Mouse (Mus musculus) kidney, adult 8-10 months (tissue): ENCODE measurements around the gene Pde5a.

Experiments
- DNase-seq, 2 experiments: peaks; one replicate each; pipeline ENCODE4 v3.0.0; 2022

Pde5a gene

DNA sequence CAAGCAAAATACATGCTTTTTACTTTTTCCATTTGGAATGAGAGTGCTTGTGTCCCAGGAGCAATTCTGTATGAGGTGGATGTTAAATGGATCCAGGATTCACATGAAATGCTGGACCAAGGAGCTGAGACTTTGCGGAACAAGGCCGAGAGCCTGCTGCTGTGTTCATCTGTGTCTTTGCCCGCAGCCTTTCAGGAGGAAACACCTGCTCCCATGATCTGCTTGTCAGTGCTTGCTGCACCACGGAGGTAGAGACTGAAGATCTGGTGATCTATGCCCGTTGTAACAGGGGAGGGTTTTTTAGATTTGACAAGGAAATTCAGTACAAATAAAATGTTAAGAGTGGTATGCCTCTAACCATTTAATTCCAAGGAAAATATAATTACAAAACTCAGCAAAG, 39.1 kb downstream of the Pde5a start:
- DNase-seq: no peak

DNA sequence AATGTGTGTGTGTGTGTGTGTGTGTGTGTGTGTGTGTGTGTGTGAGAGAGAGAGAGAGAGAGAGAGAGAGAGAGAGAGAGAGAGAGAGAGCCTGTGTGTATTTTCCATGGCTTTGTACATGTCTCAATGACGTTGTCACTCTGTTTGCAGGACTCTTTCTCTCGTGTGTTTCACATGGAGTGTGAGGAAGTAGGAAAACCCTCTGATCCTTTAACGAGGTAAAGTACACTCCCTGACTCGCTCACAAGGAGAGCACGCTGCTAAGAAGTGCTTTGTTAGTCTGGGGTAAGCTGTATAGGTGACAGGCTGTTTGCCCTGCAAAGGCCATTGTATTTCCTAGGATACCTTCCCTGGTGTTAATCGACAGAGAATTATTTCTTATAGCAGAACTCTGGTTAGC, 52.7 kb downstream of the Pde5a start:
- no peak for DNase-seq

DNA sequence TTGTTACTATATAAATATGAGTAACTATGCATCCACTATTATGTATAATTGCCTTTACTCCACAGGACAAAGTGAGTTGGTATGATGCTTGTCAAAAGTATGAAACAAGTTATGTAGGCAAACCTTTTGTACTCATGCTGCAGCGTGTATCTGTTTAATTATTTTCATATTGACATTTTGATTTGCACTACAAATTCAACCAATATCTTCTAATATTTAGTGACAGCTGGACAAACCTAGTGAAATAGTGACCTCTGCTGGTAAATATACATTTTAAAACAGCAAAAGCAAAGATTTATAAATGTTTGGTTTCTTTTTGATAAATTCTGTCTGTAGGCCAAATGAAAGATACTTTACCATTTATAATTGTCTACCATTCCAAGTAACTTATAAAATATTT, 55.5 kb downstream of the Pde5a start:
- DNase-seq: no peak

DNA sequence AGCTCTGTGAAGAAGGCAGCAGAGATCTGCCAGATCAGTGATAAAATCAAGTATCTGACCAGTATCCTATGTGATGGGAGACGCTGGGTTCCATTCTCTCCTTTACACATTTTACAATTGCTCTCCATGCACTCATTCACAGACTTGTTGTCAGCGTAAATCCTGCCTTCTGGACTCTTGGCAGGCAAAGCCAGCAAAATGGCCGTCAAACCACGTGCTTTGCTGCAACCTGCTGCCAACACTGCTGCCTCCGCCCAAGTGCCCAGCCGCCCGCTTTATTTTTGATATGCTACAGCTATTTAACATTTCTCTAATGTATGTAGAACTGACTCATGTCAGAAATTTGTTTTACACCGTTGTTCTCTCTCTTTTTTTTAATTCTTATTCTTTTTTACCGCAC, 59.6 kb downstream of the Pde5a start:
- no peak for DNase-seq

DNA sequence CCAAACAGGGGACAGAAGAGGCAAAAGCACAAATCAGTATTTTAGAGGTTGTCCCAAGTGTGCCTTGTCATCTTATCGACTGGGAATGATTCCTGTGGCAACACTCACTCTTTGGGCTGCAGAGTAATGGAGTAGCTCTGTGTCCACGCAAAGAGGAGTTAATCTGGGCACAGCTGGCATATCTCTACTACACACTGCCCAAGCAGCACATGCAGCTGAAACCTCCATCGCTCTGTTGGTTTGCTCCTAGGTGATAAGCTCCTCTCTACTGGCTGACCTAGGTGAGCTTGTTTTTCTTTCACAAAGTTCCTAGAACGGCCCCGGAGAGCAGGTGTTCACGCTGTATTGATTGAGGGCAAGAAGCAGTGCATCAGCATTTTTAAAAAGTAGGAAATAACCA, 60.8 kb downstream of the Pde5a start:
- no peak for DNase-seq

DNA sequence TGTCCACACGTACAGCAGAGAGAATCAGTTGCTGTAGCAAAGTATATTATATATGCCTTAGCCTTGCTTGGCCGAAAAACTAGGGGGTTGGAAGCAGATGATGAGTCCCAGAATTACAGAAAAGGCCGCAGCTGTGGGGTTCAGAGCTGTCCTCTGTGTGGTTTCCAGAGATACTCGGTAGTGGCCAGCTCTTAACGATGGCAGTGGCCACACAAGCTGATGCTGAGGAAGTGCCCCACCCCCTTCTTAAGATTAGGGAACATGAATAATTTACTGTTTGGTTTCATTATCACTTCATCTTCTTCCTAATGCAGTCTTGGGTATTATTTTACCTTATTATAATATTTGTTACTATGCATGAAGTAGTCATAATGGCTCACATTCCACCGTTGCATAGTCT, 71.3 kb downstream of the Pde5a start:
- DNase-seq: no peak

DNA sequence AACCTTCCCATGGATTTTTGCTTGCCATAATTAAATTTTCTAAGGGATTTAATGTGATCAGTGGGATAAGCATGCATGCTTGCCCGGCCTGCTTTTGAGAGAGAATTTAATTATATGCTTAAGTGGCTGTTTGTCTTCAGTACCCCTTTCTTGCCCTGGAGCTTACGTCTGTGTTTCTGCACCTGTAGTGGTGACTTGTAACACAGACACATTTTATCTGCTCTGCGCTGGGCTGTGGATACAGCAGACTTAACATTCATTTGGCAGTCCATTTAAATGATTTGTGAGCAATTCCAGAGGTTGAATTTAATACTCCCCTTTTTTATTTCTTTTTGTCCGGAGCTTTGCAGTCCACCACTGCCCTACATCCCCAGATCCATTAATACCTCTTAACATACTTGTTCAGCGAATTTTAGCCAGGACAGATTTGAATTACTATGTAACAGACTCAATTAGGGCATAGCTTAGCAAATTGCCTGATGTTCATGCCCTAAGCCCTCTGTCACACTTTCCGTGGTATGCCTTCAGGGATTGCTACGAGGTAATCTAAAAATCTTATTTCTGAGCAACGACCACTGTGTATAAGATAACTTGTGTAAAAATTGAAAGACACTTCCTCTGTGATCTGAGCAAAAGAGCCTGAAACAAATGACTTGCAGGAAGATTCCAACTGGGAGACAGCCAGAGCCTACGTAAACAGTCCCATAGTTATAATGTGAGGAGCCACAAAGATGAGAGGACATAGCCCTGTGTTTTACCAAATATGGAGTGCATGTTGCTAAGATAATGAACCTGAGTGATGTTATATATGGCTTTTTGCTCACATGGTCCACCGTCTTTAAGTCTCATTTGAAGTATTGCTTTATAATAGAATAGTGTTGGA, 72.0 kb downstream of the Pde5a start:
- DNase-seq: no peak

DNA sequence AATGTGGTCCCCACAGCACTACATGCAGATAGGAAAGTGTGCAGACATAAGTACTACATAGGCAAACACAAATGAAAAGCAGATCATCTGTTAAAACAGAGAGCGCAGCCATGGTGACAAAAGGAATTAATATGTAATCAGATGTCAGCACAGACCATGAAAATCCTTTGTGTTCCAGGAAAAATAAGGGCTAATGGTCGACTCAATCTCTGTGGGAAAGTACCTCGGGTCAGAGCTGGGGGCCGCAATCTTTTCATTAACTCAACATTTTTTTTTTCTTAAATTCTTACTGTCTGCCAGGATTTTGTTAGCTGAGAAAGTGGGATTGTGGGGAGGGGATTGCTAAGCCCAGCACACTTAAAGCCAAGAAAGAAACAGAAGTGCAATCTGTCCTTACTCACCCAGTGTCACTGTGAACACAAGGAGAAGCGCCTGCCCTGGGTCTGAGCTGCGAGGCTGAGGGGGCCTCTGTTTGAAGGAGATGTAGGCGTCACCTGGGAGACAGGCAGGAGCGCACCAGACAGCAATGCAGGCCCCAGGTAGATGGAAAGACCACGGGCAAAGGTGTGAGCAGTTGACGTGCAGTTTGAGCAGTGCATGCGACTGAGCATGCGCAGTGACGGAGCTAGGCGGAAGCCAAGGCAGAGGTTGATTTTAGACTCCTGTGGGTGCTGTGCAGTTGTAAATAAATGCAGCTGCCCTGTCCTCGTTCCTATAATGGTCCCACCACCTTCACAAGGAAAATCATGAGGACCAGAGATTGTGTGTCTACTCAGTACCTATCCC, 72.9 kb downstream of the Pde5a start:
- DNase-seq: no peak

DNA sequence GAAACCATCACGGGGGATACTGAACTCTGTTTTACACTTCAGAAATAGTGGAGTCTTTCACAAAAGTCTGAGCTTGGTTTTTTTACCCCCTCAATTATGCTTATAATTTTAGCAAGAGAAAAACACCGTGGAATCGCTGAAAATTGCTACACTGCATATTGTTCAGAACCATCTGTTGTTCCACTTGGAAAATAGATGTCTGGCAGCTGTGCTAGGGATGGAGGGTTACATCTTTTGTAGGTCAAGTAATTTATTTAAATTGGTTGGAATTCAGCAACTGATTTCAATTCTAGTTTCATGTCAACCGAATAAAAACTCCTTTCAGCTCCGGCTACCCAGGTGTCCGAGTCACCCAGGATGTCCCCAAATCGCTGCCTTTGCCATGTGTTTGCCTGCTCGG, 78.6 kb downstream of the Pde5a start:
- DNase-seq: no peak

DNA sequence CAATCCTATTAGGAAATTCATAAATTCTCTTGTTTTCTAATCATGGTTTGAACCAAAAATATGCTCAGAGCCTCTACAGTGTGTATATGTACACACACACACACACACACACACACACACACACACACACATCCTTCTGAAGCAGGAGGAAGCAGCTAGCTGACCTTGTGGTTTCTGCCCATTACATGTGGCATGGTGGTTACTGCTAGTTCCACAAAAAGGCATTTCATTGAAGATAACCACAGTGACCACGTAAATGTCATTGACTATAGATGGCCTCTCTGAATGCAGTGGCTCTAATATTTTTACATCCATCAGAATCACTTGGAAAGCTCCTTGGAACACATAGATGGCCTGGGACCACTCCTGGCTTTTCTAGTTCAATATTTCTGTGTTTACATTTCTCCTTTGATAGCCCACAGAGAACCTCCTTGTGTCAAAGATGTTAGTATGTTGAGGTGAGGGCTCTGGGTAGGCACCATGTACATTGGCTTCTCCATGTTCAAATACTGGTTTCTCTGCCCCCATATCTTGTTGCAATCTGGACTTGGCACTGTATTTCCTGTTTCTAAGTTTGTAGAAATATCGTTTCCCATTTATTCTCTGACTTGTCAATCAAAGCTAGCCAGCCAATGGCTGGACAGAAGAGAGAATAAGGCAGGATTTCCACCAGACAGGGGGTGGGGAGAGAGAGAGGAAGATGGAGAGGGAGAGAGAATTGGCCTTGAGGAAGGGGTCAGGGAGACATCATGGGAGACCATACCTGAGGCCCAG, 81.5 kb downstream of the Pde5a start:
- no peak for DNase-seq

DNA sequence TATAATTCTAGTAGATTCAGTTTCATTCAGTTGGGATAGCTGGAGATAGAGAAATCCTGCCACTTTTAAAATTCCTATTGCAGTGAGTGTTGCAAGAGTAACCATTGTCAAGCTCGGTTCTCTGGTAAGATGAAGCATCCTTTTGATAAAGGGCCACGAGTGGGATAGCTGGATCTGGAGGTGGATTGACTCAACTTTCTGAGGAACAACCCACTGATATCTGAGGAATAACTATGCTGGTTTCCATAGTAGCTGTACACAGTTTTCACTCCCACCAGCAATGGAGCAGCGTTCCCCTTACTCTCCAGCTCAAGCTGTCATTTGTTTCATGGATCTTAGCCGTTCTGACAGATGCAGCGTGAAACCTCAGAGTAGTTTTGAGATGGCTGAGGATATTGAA, 82.2 kb downstream of the Pde5a start:
- no peak for DNase-seq

DNA sequence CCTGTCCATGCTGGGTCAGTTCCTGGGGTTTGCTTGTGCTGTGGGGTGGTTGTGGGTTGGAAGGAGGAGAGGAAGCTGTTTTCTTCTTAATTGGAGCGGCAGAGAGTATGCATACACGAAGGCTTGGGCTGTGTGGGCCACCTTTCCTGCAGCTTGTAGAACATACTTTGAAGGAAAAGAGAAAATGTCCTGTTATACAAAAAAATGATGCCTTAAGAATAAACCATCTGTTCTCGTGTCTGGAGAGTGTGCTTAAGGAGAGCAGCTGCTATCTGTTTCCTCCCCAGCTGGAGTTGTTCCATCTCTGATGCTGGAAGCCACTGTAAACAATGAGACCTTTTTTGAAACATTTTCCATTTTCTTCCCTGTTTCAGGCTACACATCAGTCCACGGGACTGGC, 85.8 kb downstream of the Pde5a start:
- DNase-seq: no peak

DNA sequence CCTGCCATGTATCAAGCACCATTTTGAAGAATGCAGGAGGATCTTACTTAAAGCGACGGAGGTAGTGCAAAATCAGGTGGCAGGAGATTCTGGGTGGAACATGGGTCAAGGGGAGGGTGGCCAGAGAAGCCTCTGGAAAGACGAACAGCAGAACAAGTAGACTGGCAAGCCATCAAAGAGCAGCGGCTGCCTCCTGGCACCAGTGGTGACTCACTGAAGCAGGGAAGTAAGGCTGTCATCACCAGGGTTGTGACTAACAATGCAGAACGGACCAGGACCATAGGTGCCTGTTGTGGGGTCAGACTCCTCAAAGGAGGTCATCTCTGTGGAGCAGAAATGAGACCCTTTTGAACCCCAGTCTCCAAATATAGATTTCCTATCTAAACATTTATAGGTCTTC, 89.5 kb downstream of the Pde5a start:
- DNase-seq: no peak

DNA sequence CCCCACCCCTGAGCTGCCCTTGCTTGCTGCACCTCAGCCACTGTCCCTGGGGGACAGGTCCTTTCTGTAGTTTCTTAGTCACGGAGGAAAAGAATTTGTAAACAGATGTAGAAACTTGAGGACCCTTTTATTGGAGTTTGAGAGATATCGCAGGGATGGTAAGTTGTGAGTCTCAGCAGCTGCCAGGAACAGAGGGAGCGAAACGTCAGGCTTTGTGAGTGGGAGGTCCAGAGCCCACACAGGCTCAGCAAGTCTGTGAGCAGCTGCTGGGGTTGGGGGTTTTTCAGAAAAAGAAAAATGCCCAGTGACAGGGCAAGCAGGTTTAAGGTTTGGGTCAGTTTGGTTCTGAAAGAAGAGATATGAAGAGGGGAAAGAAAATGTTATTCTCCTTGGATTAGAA, 92.0 kb downstream of the Pde5a start:
- DNase-seq: no peak

DNA sequence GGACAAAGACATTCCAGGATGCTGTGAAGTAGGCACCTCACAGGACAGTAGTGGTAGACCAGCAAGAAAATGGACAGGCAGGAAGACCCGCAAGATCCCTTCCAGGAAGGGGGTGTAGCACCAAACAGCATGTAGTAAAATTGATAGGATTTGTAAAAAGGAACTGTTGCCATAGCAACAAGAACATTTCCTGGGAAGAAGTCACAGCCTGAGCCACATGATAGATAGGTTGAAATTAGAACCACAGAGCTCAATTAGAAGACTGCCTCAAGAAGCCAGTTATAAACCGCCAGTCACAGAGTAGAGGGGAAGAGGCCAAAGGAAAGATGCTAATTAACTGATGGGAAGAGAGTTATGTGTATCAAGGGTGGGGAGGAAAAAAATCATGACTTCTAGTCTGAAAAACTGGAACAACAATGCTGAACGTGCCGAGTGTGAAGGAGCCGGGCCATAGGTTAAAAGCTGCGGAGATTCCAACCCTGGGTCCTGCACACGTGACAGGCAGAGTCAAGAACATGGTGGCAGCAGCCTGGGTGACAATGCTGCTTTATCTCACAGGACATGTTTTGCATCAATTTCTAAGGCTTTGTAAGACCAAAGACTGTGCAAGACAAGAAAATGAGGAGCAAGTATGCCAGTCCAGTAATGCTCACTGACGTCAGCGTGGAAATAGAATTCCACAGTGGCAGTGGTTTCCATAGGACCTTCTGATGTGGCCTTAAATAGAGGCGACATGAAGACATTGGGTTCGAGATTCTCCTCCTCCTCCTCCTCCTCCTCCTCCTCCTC, 99.7 kb downstream of the Pde5a start:
- no peak for DNase-seq

DNA sequence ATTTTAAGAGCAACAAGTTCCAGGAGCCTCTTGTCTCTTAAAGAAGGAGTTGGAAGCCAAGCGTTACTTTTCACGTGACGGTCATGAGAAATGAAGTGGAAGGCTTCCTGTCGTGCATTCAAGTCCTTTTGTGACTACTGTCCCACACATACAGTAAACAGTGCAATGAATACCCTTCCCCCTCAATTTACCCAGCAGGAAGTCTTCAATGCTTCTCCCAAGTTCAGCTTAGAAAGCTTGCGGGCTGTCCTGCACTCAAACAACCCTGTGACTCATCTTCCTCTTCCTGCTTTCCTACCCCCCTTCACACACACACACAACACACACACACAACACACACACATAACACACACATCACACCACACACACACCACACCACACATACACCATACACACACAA, 105.8 kb downstream of the Pde5a start:
- no peak for DNase-seq

DNA sequence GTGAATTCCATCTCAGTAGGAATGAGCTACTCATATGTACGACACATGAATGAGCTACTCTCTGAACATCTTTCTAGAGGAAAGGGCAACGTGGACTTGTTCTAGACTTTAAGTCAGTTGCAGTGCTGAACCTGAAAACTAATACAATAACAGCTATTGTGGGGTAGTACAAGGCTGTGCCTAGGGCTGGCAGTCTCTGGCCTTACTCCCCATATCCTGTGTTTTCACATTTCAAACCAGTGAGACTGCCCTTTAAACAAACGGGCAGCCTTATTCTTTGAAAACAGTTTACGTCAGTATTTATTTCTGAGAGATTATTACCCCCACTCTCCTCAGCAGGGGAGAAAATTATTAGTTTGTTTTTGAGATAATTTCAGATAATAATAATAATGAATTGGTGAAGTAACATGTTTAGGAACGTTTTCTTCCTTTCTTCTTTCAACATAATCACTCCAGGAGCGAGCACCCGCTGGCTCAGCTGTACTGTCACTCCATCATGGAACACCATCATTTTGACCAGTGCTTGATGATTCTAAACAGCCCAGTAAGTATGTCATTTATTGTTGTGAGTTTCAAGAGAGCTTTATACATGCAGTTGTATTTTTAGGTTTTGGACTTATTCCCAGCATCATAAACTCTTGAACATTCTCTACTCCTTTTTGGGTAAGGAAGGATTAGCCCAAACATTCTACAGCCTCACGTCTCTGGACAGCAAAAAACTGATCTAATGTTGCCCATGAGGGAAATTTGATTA, 106.5 kb downstream of the Pde5a start:
- no peak for DNase-seq

DNA sequence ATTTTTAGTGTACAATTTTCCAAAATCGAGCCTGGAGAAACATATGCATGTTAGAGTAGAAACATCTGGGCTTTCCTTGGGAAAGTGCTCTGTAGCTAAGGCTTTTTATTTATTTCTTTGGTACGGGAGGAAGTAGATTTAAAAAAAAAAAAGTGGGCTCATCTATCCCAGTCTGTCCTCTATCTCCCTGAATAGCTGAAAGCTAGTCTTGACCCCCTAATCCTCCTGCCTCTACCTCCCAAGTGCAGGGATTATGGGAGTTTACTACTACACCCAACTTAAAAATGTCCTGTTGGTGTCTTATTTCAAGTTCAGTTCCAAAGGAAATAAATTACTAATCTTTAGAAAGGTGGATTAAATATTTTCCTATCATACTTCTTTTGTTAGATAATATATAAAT, 108.9 kb downstream of the Pde5a start:
- no peak for DNase-seq

DNA sequence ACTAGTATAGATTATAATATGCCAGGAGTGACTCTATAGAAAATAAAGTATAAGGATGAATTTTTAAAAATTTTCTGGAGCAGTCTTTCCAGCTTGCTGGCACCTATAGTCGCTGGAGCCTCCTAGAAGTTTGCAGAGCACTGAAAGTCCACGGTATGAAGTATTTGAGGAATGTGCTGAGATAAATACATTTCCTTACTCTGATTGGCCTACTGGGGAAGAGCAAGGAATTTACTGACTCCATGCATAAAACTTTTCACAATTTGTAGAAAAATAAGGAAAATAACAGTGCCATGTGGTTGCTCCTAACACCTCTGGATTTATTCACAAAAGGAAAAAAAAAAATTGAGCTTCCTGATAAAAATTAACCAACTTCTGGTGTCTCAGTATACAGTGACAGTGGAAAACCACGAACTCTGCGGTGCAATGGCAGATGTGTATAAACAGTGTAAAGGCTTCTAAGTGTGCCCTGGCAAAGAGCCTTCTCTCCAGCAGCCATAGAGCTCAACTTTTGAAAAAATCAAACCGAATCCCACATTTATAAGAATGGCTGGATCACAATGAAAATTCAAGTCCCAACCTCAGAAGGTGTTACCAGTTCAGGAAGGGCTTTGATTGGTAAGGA, 119.8 kb downstream of the Pde5a start:
- DNase-seq: no peak

DNA sequence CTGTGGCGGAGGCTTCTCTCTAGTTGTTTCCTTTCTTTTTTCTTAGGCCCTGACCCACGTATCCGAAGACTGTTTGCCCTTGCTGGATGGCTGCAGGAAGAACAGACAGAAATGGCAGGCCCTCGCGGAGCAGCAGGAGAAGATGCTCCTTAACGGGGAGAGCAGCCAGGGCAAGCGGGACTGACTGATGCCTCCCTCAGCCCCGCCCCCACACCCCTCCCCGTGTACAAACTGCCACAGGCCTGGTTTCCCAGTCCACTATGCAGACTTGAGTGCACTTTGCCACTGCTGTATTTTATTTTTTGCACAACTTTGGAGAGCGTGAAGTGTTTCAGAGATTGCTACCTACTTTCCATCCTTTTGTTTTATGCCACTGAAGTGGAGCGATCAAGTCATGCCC, 126.4 kb downstream of the Pde5a start:
- no peak for DNase-seq

DNA sequence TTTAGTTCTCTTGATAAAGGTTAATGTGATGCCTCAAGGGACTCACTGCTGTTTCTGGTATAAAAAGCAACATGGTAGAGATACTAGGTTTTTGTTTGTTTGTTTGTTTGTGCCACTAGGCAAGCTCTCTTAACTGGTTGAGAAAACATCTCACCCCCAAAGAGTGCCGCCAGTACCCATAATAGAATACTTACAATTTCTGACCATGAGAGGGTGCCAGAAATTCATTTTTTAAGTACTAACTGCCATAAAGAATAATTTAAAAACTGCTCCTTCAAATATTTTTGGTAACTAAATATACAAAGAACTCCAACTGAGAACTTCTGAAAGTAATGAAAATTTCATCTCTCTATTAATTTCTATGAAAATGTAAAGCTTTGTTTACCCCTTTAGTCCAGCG, 131.1 kb downstream of the Pde5a start:
- DNase-seq: no peak
